Comparison of ENCODE assay signal across 27 mouse cellular contexts in genomic region chr6:81805942-81806341, GRCm38 (mm10).
"Had no signal": no experiment of that assay in that cellular context is flagged by ENCODE, and none has a peak within 500 bp of the region (broad histone marks: within the 10 kb centered on the region; RNA-seq: fewer than 3 reads in every experiment).

No protein-coding gene starts in this region.

- H3K4me2 ChIP-seq: embryonic facial prominence, embryonic 12.5 days; embryonic facial prominence, embryonic 13.5 days; embryonic facial prominence, embryonic 15.5 days; forebrain, embryonic 12.5 days; forebrain, embryonic 13.5 days; forebrain, embryonic 15.5 days had no signal

- ATAC-seq: forebrain, embryonic 13.5 days; forebrain, embryonic 14.5 days; forebrain, embryonic 15.5 days; forebrain, embryonic 16.5 days; forebrain, postnatal 0 days had no signal

- H3K9ac ChIP-seq: embryonic facial prominence, embryonic 12.5 days; embryonic facial prominence, embryonic 13.5 days; embryonic facial prominence, embryonic 15.5 days; forebrain, embryonic 12.5 days; forebrain, embryonic 13.5 days; forebrain, embryonic 15.5 days; forebrain, postnatal 0 days had no signal

- H3K27ac ChIP-seq: embryonic facial prominence, embryonic 10.5 days; embryonic facial prominence, embryonic 12.5 days; embryonic facial prominence, embryonic 13.5 days; embryonic facial prominence, embryonic 15.5 days; forebrain, embryonic 10.5 days; forebrain, embryonic 12.5 days; forebrain, embryonic 13.5 days; forebrain, embryonic 15.5 days; gastrocnemius, adult 2 months had no signal

- H3K4me3 ChIP-seq: embryonic facial prominence, embryonic 10.5 days; embryonic facial prominence, embryonic 12.5 days; embryonic facial prominence, embryonic 13.5 days; embryonic facial prominence, embryonic 15.5 days; erythroblast, embryonic 14.5 days; forebrain, embryonic 10.5 days; forebrain, embryonic 12.5 days; forebrain, embryonic 13.5 days; forebrain, embryonic 15.5 days; gastrocnemius, adult 2 months had no signal

- H3K9me3 ChIP-seq: embryonic facial prominence, embryonic 10.5 days; embryonic facial prominence, embryonic 12.5 days; embryonic facial prominence, embryonic 15.5 days; forebrain, embryonic 10.5 days; forebrain, embryonic 12.5 days; forebrain, embryonic 13.5 days; forebrain, embryonic 15.5 days had no signal

- DNase-seq: cerebellum, adult 2 months; cerebellum, adult 8-10 months; cerebellum, adult 9-10 months; cerebellum, adult 9-11 months; cerebellum, postnatal 10 days; cerebellum, postnatal 14 days; cerebellum, postnatal 25 days; cerebellum, postnatal 36 days; embryo, embryonic 11 days; forebrain, postnatal 0 days; gastrocnemius, adult 2 months; gastrocnemius, postnatal 10 days; gastrocnemius, postnatal 14 days; gastrocnemius, postnatal 25 days; gastrocnemius, postnatal 36 days; heart, adult 18-20 months had no signal

- H3K36me3 ChIP-seq: embryonic facial prominence, embryonic 10.5 days; embryonic facial prominence, embryonic 12.5 days; embryonic facial prominence, embryonic 13.5 days; embryonic facial prominence, embryonic 15.5 days; forebrain, embryonic 10.5 days; forebrain, embryonic 12.5 days; forebrain, embryonic 15.5 days had no signal

- H3K27me3 ChIP-seq: embryonic facial prominence, embryonic 12.5 days; embryonic facial prominence, embryonic 13.5 days; embryonic facial prominence, embryonic 15.5 days; forebrain, embryonic 12.5 days; forebrain, embryonic 13.5 days; forebrain, embryonic 15.5 days had no signal

- H3K4me1 ChIP-seq: embryonic facial prominence, embryonic 10.5 days; embryonic facial prominence, embryonic 12.5 days; embryonic facial prominence, embryonic 15.5 days; forebrain, embryonic 10.5 days; forebrain, embryonic 12.5 days; forebrain, embryonic 13.5 days; forebrain, embryonic 15.5 days had no signal
